Mouse (Mus musculus): ENCODE results near the gene Coq8a. TPM values are rescaled to one million over a fixed set of nuclear protein-coding genes. Genes with fewer than 3 reads are reported as not detected.

The Coq8a gene
- polyA plus RNA-seq (2014; fragmentation: Nextera tagmentation; extraction: Ambion mirVana), result 1.4 and 1.5 TPM in 2 replicates

DNA sequence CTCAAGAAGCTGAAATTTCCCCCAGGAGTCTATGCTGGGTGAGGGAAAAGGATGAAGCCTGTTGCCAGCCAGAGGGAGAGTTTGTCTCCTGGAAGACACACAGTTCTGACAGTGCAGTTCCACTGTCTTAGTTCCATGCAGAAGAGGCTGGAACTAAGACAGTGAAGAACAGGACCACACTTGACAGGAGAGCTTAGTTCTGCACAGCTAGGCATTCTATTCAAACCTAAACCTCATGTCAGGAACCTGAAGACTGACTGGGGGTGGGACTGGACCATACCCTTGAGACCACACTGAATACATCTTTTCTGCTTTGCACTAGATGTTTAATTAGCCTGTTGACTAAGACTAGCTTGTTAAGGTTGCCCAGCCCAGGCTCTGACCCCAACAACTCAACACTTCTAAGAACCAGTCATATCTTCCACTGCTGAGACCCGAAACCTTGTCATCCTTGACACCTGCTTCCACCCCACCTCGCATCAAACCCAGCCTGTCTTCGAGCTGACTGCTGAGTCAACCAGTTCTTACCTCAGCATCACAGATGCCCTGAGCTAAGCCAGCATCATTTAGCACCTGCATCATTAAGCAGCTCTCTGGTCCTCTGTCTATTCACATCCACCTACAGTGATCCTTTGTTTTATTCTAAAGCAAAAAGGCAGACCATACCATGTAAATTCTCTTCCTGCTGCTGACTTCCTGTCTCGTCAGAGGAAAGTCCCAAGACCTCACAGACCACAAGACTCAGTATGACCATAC lies at the start of gene Coq8a:
Coq8a (minus strand) TSS at position 644 of the 756 bp plus-strand sequence.
- Histone ChIP-seq H3K36me3 (ENCODE audit: control insufficient read depth, insufficient read depth, low read length) (no peaks in the 10 kb centered on the region), H3K9me3 (ENCODE audit: control insufficient read depth, low read length) (no peaks in the 10 kb centered on the region), H3K4me2 (ENCODE audit: low read depth, low read length, severe bottlenecking) (no peak within 1 kb of the TSS), H3K4me3 (ENCODE audit: low read depth, low read length) (no peak within 1 kb of the TSS), H3K27me3 (ENCODE audit: control insufficient read depth, insufficient read depth, low read length) (no peaks in the 10 kb centered on the region), H3K9ac (ENCODE audit: low read length) (no peak within 1 kb of the TSS), H3K4me1 (replicated peaks; ENCODE audit: control insufficient read depth, insufficient read depth, low read length) (peaks cover 4% of the 10 kb centered on the region), H3K27ac (ENCODE audit: low read depth, low read length) (no peak within 1 kb of the TSS)
- no peak for ATAC-seq (replicated peaks; ENCODE audit: low FRiP score)
- WGBS, result 66% methylated on average over 4 of the region's 4 CpGs
- no peak for DNase-seq (ENCODE audit: low spot score)

GRCm38 (mm10) chr1:180248593-180249146 lies 49.3 kb upstream of the Coq8a start:
- 88% methylated on average over 7 of the region's 7 CpGs for whole genome bisulfite sequencing

DNA sequence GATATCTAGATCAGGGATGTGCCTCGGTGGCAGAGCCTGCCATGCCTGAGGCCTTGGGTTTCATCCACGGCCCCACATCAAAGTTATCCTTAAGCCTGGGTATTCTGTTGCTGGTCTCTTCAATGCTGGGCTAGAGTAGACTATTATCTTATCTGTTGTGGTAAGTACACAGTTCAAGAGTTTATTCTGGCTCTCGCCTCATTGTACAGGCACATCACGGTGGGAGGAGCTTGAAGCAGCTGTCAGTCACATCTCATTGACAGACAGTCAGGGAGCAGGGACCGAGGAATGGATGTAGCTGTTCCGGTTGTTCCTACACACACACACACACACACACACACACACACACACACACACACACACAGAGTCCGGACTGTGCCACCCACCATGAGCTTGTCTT lies 48.5 kb upstream of the Coq8a start:
- DNase-seq (ENCODE audit: low spot score) (no peak), ATAC-seq (replicated peaks; ENCODE audit: low FRiP score) (no peak)
- Histone ChIP-seq H3K4me1 (replicated peaks; ENCODE audit: control insufficient read depth, insufficient read depth, low read length) (peaks cover 7% of the 10 kb centered on the region; the same call in 1 of the 2 replicates), H3K27me3 (ENCODE audit: control insufficient read depth, insufficient read depth, low read length) (no peaks in the 10 kb centered on the region), H3K36me3 (ENCODE audit: control insufficient read depth, insufficient read depth, low read length) (no peaks in the 10 kb centered on the region), H3K4me3 (ENCODE audit: low read depth, low read length) (no peak overlapping the region), H3K27ac (ENCODE audit: low read depth, low read length) (no peak overlapping the region), H3K4me2 (ENCODE audit: low read depth, low read length, severe bottlenecking) (no peak overlapping the region), H3K9ac (ENCODE audit: low read length) (no peak overlapping the region), H3K9me3 (ENCODE audit: control insufficient read depth, low read length) (no peaks in the 10 kb centered on the region)
- 87% methylated on average over 7 of the region's 7 CpGs for WGBS

More at GRCm38 (mm10) chr1:180248593-180249146, 49.3 kb upstream of the Coq8a start:
- ATAC-seq (replicated peaks; ENCODE audit: low FRiP score) (no peak), DNase-seq (ENCODE audit: low spot score) (no peak)
- H3K27me3 ChIP-seq (ENCODE audit: control insufficient read depth, insufficient read depth, low read length), result no peaks in the 10 kb centered on the region
- H3K27ac ChIP-seq (ENCODE audit: low read depth, low read length), result no peak overlapping the region
- H3K9ac ChIP-seq (ENCODE audit: low read length), result no peak overlapping the region
- H3K4me1 ChIP-seq (replicated peaks; ENCODE audit: control insufficient read depth, insufficient read depth, low read length), result peaks cover 7% of the 10 kb centered on the region; the same call in 1 of the 2 replicates
- no peak overlapping the region for H3K4me2 ChIP-seq (ENCODE audit: low read depth, low read length, severe bottlenecking)
- H3K36me3 ChIP-seq (ENCODE audit: control insufficient read depth, insufficient read depth, low read length), result no peaks in the 10 kb centered on the region
- H3K4me3 ChIP-seq (ENCODE audit: low read depth, low read length), result no peak overlapping the region
- H3K9me3 ChIP-seq (ENCODE audit: control insufficient read depth, low read length), result no peaks in the 10 kb centered on the region

DNA sequence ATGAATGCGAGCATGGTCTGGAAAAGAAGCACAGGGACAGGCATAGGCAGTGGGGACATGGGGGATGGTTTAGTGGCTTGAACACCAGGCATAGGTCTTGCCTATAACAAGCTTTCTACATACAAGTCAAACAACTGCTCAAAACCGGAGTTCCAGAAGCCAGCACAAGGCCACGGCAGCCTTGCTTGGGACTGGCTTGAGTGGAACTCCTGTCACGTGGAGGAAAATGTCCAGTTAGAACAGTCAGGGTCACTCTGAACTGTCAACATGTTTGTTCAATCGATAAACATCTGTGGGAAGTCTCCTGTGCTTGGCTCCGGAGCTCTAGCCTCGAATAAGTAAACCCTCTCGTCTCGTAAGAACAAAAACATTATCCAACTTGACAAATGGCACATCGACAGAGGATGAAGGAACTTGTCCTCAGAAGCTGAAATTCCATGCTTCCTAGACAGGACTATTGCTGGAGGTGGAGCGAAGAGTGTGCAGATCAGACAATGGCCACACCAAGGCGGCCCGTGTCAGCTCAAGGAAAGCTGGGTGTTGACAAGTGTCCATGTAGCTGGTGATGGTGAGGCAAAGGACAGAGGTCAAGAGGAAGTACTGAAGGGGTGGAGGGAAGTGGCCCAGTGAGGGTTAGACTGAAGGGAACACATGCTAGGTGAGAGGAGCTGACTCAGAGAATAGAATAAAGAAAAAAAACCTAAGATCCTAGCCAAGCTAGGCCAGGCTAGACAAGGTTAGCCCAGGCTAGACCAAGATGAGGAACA lies 46.5 kb upstream of the Coq8a start:
- peaks cover 7% of the 10 kb centered on the region; the same call in 1 of the 2 replicates for H3K4me1 ChIP-seq (replicated peaks; ENCODE audit: control insufficient read depth, insufficient read depth, low read length)
- no peak overlapping the region for H3K9ac ChIP-seq (ENCODE audit: low read length)
- H3K27me3 ChIP-seq (ENCODE audit: control insufficient read depth, insufficient read depth, low read length), result no peaks in the 10 kb centered on the region
- H3K4me3 ChIP-seq (ENCODE audit: low read depth, low read length), result no peak overlapping the region
- no peak overlapping the region for H3K27ac ChIP-seq (ENCODE audit: low read depth, low read length)
- ATAC-seq (replicated peaks; ENCODE audit: low FRiP score), result no peak
- 89% methylated on average over 13 of the region's 13 CpGs for WGBS
- no peak overlapping the region for H3K4me2 ChIP-seq (ENCODE audit: low read depth, low read length, severe bottlenecking)
- H3K36me3 ChIP-seq (ENCODE audit: control insufficient read depth, insufficient read depth, low read length), result no peaks in the 10 kb centered on the region
- no peaks in the 10 kb centered on the region for H3K9me3 ChIP-seq (ENCODE audit: control insufficient read depth, low read length)
- DNase-seq (ENCODE audit: low spot score), result no peak

DNA sequence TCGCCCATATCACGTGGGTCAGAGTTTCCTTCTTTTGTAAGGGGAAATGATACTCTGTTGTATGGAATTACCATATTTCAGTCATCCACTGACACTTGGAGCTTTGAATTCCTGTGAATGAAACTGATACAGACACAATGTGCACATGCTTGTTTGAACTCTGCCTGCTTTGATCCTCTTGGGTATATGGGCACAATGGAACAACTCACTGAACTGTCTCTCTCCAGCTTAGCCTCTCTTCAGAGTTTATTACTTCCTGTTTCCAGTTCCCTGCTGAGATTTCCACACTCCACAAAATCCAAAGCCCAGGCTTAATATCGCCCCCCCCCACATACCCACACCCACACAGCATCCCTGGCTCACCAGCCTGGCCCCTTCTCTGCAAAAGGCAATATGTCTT lies 32.3 kb upstream of the Coq8a start:
- Histone ChIP-seq H3K4me2 (ENCODE audit: low read depth, low read length, severe bottlenecking) (no peak overlapping the region), H3K27me3 (ENCODE audit: control insufficient read depth, insufficient read depth, low read length) (no peaks in the 10 kb centered on the region), H3K27ac (ENCODE audit: low read depth, low read length) (no peak overlapping the region), H3K9ac (ENCODE audit: low read length) (no peak overlapping the region), H3K9me3 (ENCODE audit: control insufficient read depth, low read length) (no peaks in the 10 kb centered on the region), H3K4me1 (replicated peaks; ENCODE audit: control insufficient read depth, insufficient read depth, low read length) (peaks cover 2% of the 10 kb centered on the region; the same call in 1 of the 2 replicates), H3K36me3 (ENCODE audit: control insufficient read depth, insufficient read depth, low read length) (no peaks in the 10 kb centered on the region), H3K4me3 (ENCODE audit: low read depth, low read length) (no peak overlapping the region)
- 85% methylated on average over 3 of the region's 3 CpGs for WGBS
- no peak for ATAC-seq (replicated peaks; ENCODE audit: low FRiP score)
- DNase-seq (ENCODE audit: low spot score), result no peak

- no peak for ATAC-seq (replicated peaks; ENCODE audit: low FRiP score)
- H3K4me1 ChIP-seq (replicated peaks; ENCODE audit: control insufficient read depth, insufficient read depth, low read length), result peaks cover 5% of the 10 kb centered on the region
- H3K27ac ChIP-seq (ENCODE audit: low read depth, low read length), result no peak overlapping the region
- WGBS, result 19% methylated on average over 2 of the region's 2 CpGs
- DNase-seq (ENCODE audit: low spot score), result peak; percentile 64
- no peak overlapping the region for H3K4me2 ChIP-seq (ENCODE audit: low read depth, low read length, severe bottlenecking)
- H3K9me3 ChIP-seq (ENCODE audit: control insufficient read depth, low read length), result no peaks in the 10 kb centered on the region
- no peak overlapping the region for H3K9ac ChIP-seq (ENCODE audit: low read length)
- H3K36me3 ChIP-seq (ENCODE audit: control insufficient read depth, insufficient read depth, low read length), result no peaks in the 10 kb centered on the region
- H3K27me3 ChIP-seq (ENCODE audit: control insufficient read depth, insufficient read depth, low read length), result no peaks in the 10 kb centered on the region
- H3K4me3 ChIP-seq (ENCODE audit: low read depth, low read length), result no peak overlapping the region
Measured at GRCm38 (mm10) chr1:180230580-180230979, 31.2 kb upstream of the Coq8a start.

DNA sequence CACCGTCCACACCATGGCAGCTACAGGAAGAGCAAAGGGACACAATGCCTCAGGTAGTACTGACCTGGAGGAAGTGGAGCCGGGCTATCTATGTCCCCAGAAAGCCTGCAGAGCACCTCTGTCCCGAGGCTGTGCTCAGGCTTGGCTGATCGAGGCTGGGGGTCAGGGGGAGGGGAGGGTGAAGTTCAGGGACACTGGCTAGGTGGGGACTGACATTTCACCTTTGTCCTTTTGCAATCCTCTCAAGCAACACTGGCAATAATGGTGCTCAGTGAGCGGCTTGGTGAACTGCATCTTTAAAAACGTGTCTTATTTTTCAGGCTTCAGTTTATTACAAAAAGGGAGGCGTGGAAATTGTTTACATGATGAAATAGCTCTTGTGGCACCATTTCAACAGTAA lies 30.5 kb upstream of the Coq8a start:
- Histone ChIP-seq H3K36me3 (ENCODE audit: control insufficient read depth, insufficient read depth, low read length) (no peaks in the 10 kb centered on the region), H3K9ac (ENCODE audit: low read length) (no peak overlapping the region), H3K27me3 (ENCODE audit: control insufficient read depth, insufficient read depth, low read length) (no peaks in the 10 kb centered on the region), H3K9me3 (ENCODE audit: control insufficient read depth, low read length) (no peaks in the 10 kb centered on the region), H3K4me2 (ENCODE audit: low read depth, low read length, severe bottlenecking) (no peak overlapping the region), H3K27ac (ENCODE audit: low read depth, low read length) (no peak overlapping the region), H3K4me3 (ENCODE audit: low read depth, low read length) (no peak overlapping the region), H3K4me1 (replicated peaks; ENCODE audit: control insufficient read depth, insufficient read depth, low read length) (peaks cover 6% of the 10 kb centered on the region)
- WGBS, result 92% methylated on average over 7 of the region's 7 CpGs
- ATAC-seq (replicated peaks; ENCODE audit: low FRiP score), result no peak
- no peak for DNase-seq (ENCODE audit: low spot score)

DNA sequence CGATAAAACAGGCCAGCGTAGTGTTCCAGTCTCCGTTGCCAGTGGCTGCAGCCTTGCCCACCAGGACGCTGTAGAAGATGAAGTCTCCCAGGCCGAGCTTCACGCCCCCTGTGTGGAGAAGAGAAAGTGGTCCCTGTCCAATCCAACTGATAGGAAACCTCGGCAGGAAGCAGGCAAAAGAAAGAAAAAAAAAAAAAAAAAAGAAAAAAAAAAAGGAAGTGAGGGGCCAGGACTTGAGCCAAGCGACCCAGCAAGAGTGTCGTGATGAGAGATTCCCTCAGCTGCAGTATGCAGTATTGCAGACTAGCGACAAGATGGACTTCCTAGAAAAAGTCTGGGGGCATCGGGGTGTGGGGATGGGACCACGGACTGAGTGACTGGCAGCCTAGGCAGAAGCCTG lies 29.5 kb upstream of the Coq8a start:
- 87% methylated on average over 12 of the region's 12 CpGs for WGBS
- no peak overlapping the region for H3K4me2 ChIP-seq (ENCODE audit: low read depth, low read length, severe bottlenecking)

More for the DNA sequence above, 29.5 kb upstream of the Coq8a start:
- Histone ChIP-seq H3K4me1 (replicated peaks; ENCODE audit: control insufficient read depth, insufficient read depth, low read length) (peaks cover 6% of the 10 kb centered on the region), H3K9me3 (ENCODE audit: control insufficient read depth, low read length) (no peaks in the 10 kb centered on the region), H3K36me3 (ENCODE audit: control insufficient read depth, insufficient read depth, low read length) (no peaks in the 10 kb centered on the region), H3K4me3 (ENCODE audit: low read depth, low read length) (no peak overlapping the region), H3K27me3 (ENCODE audit: control insufficient read depth, insufficient read depth, low read length) (no peaks in the 10 kb centered on the region), H3K9ac (ENCODE audit: low read length) (no peak overlapping the region), H3K27ac (ENCODE audit: low read depth, low read length) (no peak overlapping the region)
- DNase-seq (ENCODE audit: low spot score) (no peak), ATAC-seq (replicated peaks; ENCODE audit: low FRiP score) (no peak)
